Mouse (Mus musculus) brown adipose tissue, adult 24 weeks (tissue): Measurements from ENCODE around the gene Cog2. TPM values are rescaled to one million over a fixed set of nuclear protein-coding genes. Genes with fewer than 3 reads are reported as not detected.
A peak's percentile ranks its signal among the peaks of the same experiment; 100 is the strongest.

Experiments used
- H3K27ac ChIP-seq: fragments of 200-500 bp; replicated peaks from 2 replicates; pipeline ENCODE4 v1.5.1; 2012; ENCODE audit warnings: low read depth, mild to moderate bottlenecking, low read length
- H3K4me1 ChIP-seq: fragments of 200-500 bp; 2 replicates; pipeline ENCODE4 v1.6.1; 2012; ENCODE audit warnings: low read length, mixed read lengths; ENCODE audit not compliant: control insufficient read depth, insufficient read depth, insufficient read length
- H3K4me3 ChIP-seq: fragments of 200-500 bp; 2 replicates; pipeline ENCODE4 v1.5.1; 2012; ENCODE audit warnings: low read depth, mild to moderate bottlenecking, low read length, moderate library complexity; ENCODE audit not compliant: insufficient read depth
- polyA plus RNA-seq: library from polyadenylated mRNA; stranded (reverse); fragments of >200 nt; gene quantifications from 2 replicates; pipeline ENCODE4 v1.2.4, GENCODE M21; 2012; ENCODE audit not compliant: missing spikeins, insufficient read depth, insufficient read length

The Cog2 gene
- 17.2 and 19.6 TPM in 2 replicates for polyA plus RNA-seq

GRCm38 (mm10) chr8:124520249-124521080 is at the start of gene Cog2:
Cog2 (plus strand) TSS chr8:124520767.
- Histone ChIP-seq H3K4me3 (peak within 1 kb of the TSS; percentile 87), H3K27ac (peak within 1 kb of the TSS; percentile 59)

GRCm38 (mm10) chr8:124475690-124476089 is 44.9 kb upstream of the Cog2 start:
- H3K4me3 ChIP-seq: no peak overlapping the region
- no peaks in the 10 kb centered on the region for H3K4me1 ChIP-seq
- no peak overlapping the region for H3K27ac ChIP-seq

More at GRCm38 (mm10) chr8:124520249-124521080, at the start of gene Cog2:
- H3K4me1 ChIP-seq: peaks cover 12% of the 10 kb centered on the region

- H3K4me1 ChIP-seq: no peaks in the 10 kb centered on the region
- H3K4me3 ChIP-seq: no peak overlapping the region
- H3K27ac ChIP-seq: no peak overlapping the region
These were observed 43.9 kb upstream of the Cog2 start for GRCm38 (mm10) chr8:124476701-124477100.

- Histone ChIP-seq H3K4me3 (no peak overlapping the region), H3K27ac (no peak overlapping the region), H3K4me1 (no peaks in the 10 kb centered on the region)
These were observed 41.3 kb upstream of the Cog2 start for GRCm38 (mm10) chr8:124479251-124479650.

- Histone ChIP-seq H3K4me1 (no peaks in the 10 kb centered on the region), H3K27ac (no peak overlapping the region), H3K4me3 (no peak overlapping the region)
These were observed 40.2 kb upstream of the Cog2 start for GRCm38 (mm10) chr8:124480321-124480720.

- Histone ChIP-seq H3K4me3 (no peak overlapping the region), H3K27ac (no peak overlapping the region), H3K4me1 (no peaks in the 10 kb centered on the region)
These were observed 37.8 kb upstream of the Cog2 start for GRCm38 (mm10) chr8:124482790-124483189.

- Histone ChIP-seq H3K4me1 (no peaks in the 10 kb centered on the region), H3K27ac (no peak overlapping the region), H3K4me3 (no peak overlapping the region)
These were observed 37.0 kb upstream of the Cog2 start for GRCm38 (mm10) chr8:124483356-124484115.

GRCm38 (mm10) chr8:124489311-124489710 is 31.3 kb upstream of the Cog2 start:
- no peak overlapping the region for H3K27ac ChIP-seq
- no peaks in the 10 kb centered on the region for H3K4me1 ChIP-seq
- no peak overlapping the region for H3K4me3 ChIP-seq

GRCm38 (mm10) chr8:124489786-124490185 is 30.8 kb upstream of the Cog2 start:
- Histone ChIP-seq H3K27ac (no peak overlapping the region), H3K4me3 (no peak overlapping the region), H3K4me1 (no peaks in the 10 kb centered on the region)

- no peaks in the 10 kb centered on the region for H3K4me1 ChIP-seq
- no peak overlapping the region for H3K4me3 ChIP-seq
- H3K27ac ChIP-seq: no peak overlapping the region
These were observed 26.2 kb upstream of the Cog2 start for GRCm38 (mm10) chr8:124494397-124494796.

- no peak overlapping the region for H3K27ac ChIP-seq
- H3K4me3 ChIP-seq: no peak overlapping the region
- H3K4me1 ChIP-seq: no peaks in the 10 kb centered on the region
These were observed 25.6 kb upstream of the Cog2 start for GRCm38 (mm10) chr8:124494955-124495354.

- no peak overlapping the region for H3K4me3 ChIP-seq
- H3K27ac ChIP-seq: no peak overlapping the region
- no peaks in the 10 kb centered on the region for H3K4me1 ChIP-seq
These were observed 24.9 kb upstream of the Cog2 start for GRCm38 (mm10) chr8:124495676-124496075.

GRCm38 (mm10) chr8:124496266-124496665 is 24.3 kb upstream of the Cog2 start:
- no peak overlapping the region for H3K27ac ChIP-seq
- no peaks in the 10 kb centered on the region for H3K4me1 ChIP-seq
- no peak overlapping the region for H3K4me3 ChIP-seq

GRCm38 (mm10) chr8:124496871-124497270 is 23.7 kb upstream of the Cog2 start:
- Histone ChIP-seq H3K4me3 (no peak overlapping the region), H3K4me1 (no peaks in the 10 kb centered on the region), H3K27ac (no peak overlapping the region)

GRCm38 (mm10) chr8:124498398-124498797 is 22.2 kb upstream of the Cog2 start:
- no peak overlapping the region for H3K4me3 ChIP-seq
- no peaks in the 10 kb centered on the region for H3K4me1 ChIP-seq
- no peak overlapping the region for H3K27ac ChIP-seq
